Mouse (Mus musculus) forebrain, embryonic 13.5 days (tissue): ENCODE measurements around the gene Tmem221. TPM values are rescaled to one million over a fixed set of nuclear protein-coding genes. Genes with fewer than 3 reads are reported as not detected.

Experiments used
- ATAC-seq: fragments of 200-750 bp; cut with Nextera tagmentation; 2 replicates; pipeline ENCODE4 v1.8.0; 2017
- H3K27ac ChIP-seq: fragments of 300-500 bp; sonication (generic); 2 replicates; pipeline ENCODE4 v1.5.1; 2015; ENCODE audit warnings: inconsistent platforms, mild to moderate bottlenecking, moderate library complexity
- H3K27me3 ChIP-seq: fragments of 300-500 bp; sonication (generic); 2 replicates; pipeline ENCODE4 v1.6.1; 2015; ENCODE audit warnings: mild to moderate bottlenecking, inconsistent platforms
- H3K36me3 ChIP-seq: fragments of 300-500 bp; sonication (generic); 2 replicates; pipeline ENCODE4 v1.6.1; 2015; ENCODE audit warnings: mild to moderate bottlenecking, inconsistent platforms; ENCODE audit not compliant: poor library complexity, severe bottlenecking
- H3K4me1 ChIP-seq: fragments of 300-500 bp; sonication (generic); 2 replicates; pipeline ENCODE4 v1.6.1; 2015; ENCODE audit warnings: inconsistent platforms
- H3K4me2 ChIP-seq: fragments of 300-500 bp; sonication (generic); 2 replicates; pipeline ENCODE4 v1.6.1; 2015; ENCODE audit warnings: inconsistent platforms, mild to moderate bottlenecking, moderate library complexity
- H3K4me3 ChIP-seq: fragments of 300-500 bp; sonication (generic); 2 replicates; pipeline ENCODE4 v1.5.1; 2015; ENCODE audit warnings: mild to moderate bottlenecking, inconsistent platforms
- H3K9ac ChIP-seq: fragments of 300-500 bp; sonication (generic); 2 replicates; pipeline ENCODE4 v1.6.1; 2015; ENCODE audit warnings: mild to moderate bottlenecking, inconsistent platforms
- H3K9me3 ChIP-seq: fragments of 300-500 bp; sonication (generic); replicated peaks from 2 replicates; pipeline ENCODE4 v1.6.1; 2016; ENCODE audit warnings: inconsistent platforms
- whole genome bisulfite sequencing: fragments of 180-500 bp; shearing (Covaris S2); methylation state at CpG from one replicate; pipeline ENCODE4 v1.1.7; 2015; 5-methylcytosine and 5-hydroxymethylcytosine counted together
- polyA plus RNA-seq: library from polyadenylated mRNA; unstranded; fragments of >200 nt; fragmentation: Nextera tagmentation; extraction: Ambion mirVana; gene quantifications from 2 replicates; pipeline ENCODE4 v1.2.1, GENCODE M21; 2015

Gene Tmem221
- polyA plus RNA-seq, 1 experiment from 2014 or later: not detected

GRCm38 (mm10) chr8:71574426-71574825 lies 15.8 kb upstream of the Tmem221 start:
- H3K36me3 ChIP-seq: no peaks in the 10 kb centered on the region
- no peak for ATAC-seq
- H3K27ac ChIP-seq: no peak overlapping the region
- H3K4me2 ChIP-seq: no peak overlapping the region
- H3K9ac ChIP-seq: no peak overlapping the region
- H3K27me3 ChIP-seq: no peaks in the 10 kb centered on the region
- peaks cover 46% of the 10 kb centered on the region for H3K4me1 ChIP-seq
- H3K9me3 ChIP-seq: no peaks in the 10 kb centered on the region
- H3K4me3 ChIP-seq: no peak overlapping the region
- 81% methylated on average over 7 of the region's 7 CpGs for WGBS

GRCm38 (mm10) chr8:71572847-71573633 lies 14.4 kb upstream of the Tmem221 start:
- peak overlapping the region; percentile 91 for H3K27ac ChIP-seq
- H3K4me1 ChIP-seq: peaks cover 52% of the 10 kb centered on the region
- H3K9me3 ChIP-seq: no peaks in the 10 kb centered on the region
- peak overlapping the region; percentile 52; the same call in 1 of the 2 replicates for H3K4me3 ChIP-seq
- H3K4me2 ChIP-seq: peak overlapping the region; percentile 83
- ATAC-seq: peak; percentile 17; the same call in 1 of the 2 replicates
- H3K36me3 ChIP-seq: no peaks in the 10 kb centered on the region
- 56% methylated on average over 9 of the region's 9 CpGs for WGBS
- no peaks in the 10 kb centered on the region for H3K27me3 ChIP-seq
- peak overlapping the region; percentile 52 for H3K9ac ChIP-seq

- Histone ChIP-seq H3K9ac (no peak overlapping the region), H3K36me3 (no peaks in the 10 kb centered on the region), H3K4me3 (peak overlapping the region; percentile 52), H3K4me1 (peaks cover 52% of the 10 kb centered on the region), H3K27me3 (no peaks in the 10 kb centered on the region), H3K4me2 (peak overlapping the region; percentile 83), H3K27ac (peak overlapping the region; percentile 91), H3K9me3 (no peaks in the 10 kb centered on the region)
- 86% methylated on average over 2 of the region's 2 CpGs for WGBS
- no peak for ATAC-seq
Observed at GRCm38 (mm10) chr8:71572077-71572476, 13.4 kb upstream of the Tmem221 start.

- H3K4me2 ChIP-seq: peak overlapping the region; percentile 83
- peak overlapping the region; percentile 52 for H3K4me3 ChIP-seq
- peaks cover 52% of the 10 kb centered on the region for H3K4me1 ChIP-seq
- H3K27ac ChIP-seq: peak overlapping the region; percentile 63
- peak; percentile 88 for ATAC-seq
- WGBS: under 1% methylated on average over 41 of the region's 41 CpGs
- H3K36me3 ChIP-seq: no peaks in the 10 kb centered on the region
- H3K27me3 ChIP-seq: peaks cover 4% of the 10 kb centered on the region
- H3K9me3 ChIP-seq: no peaks in the 10 kb centered on the region
- peak overlapping the region; percentile 82 for H3K9ac ChIP-seq
Observed at GRCm38 (mm10) chr8:71570291-71570954, 11.8 kb upstream of the Tmem221 start.

- H3K36me3 ChIP-seq: no peaks in the 10 kb centered on the region
- peak; percentile 82 for ATAC-seq
- peak overlapping the region; percentile 82 for H3K9ac ChIP-seq
- H3K4me1 ChIP-seq: peaks cover 52% of the 10 kb centered on the region
- H3K4me2 ChIP-seq: peak overlapping the region; percentile 83
- WGBS: under 1% methylated on average over 51 of the region's 51 CpGs
- peaks cover 5% of the 10 kb centered on the region for H3K27me3 ChIP-seq
- H3K27ac ChIP-seq: peak overlapping the region; percentile 67
- H3K9me3 ChIP-seq: no peaks in the 10 kb centered on the region
- peak overlapping the region; percentile 52 for H3K4me3 ChIP-seq
Observed at GRCm38 (mm10) chr8:71569366-71570290, 11.0 kb upstream of the Tmem221 start.

GRCm38 (mm10) chr8:71568941-71569340 lies 10.3 kb upstream of the Tmem221 start:
- Histone ChIP-seq H3K9ac (peak overlapping the region; percentile 82; the same call in 1 of the 2 replicates), H3K4me2 (peak overlapping the region; percentile 83), H3K9me3 (no peaks in the 10 kb centered on the region), H3K4me3 (peak overlapping the region; percentile 52), H3K36me3 (no peaks in the 10 kb centered on the region), H3K27me3 (peaks cover 5% of the 10 kb centered on the region), H3K27ac (peak overlapping the region; percentile 67), H3K4me1 (peaks cover 45% of the 10 kb centered on the region)
- ATAC-seq: no peak
- WGBS: 17% methylated on average over 6 of the region's 6 CpGs

GRCm38 (mm10) chr8:71568387-71568937 lies 9.8 kb upstream of the Tmem221 start, which contains the start of gene Slc27a1:
TSS of gene Slc27a1 (plus strand) at chr8:71568882.
- peak within 1 kb of the TSS; percentile 82 for H3K9ac ChIP-seq
- peak within 1 kb of the TSS; percentile 83 for H3K4me2 ChIP-seq
- WGBS: 14% methylated on average over 13 of the region's 13 CpGs
- peak within 1 kb of the TSS; percentile 67 for H3K27ac ChIP-seq
- no peaks in the 10 kb centered on the region for H3K36me3 ChIP-seq
- H3K27me3 ChIP-seq: peaks cover 8% of the 10 kb centered on the region
- no peaks in the 10 kb centered on the region for H3K9me3 ChIP-seq
- ATAC-seq: no peak
- peaks cover 44% of the 10 kb centered on the region for H3K4me1 ChIP-seq
- H3K4me3 ChIP-seq: peak within 1 kb of the TSS; percentile 52

GRCm38 (mm10) chr8:71567587-71567986 lies 8.9 kb upstream of the Tmem221 start:
- Histone ChIP-seq H3K36me3 (no peaks in the 10 kb centered on the region), H3K4me3 (no peak overlapping the region)

GRCm38 (mm10) chr8:71566501-71566900 lies 7.8 kb upstream of the Tmem221 start, which contains the start of gene Nxnl1:
TSS of gene Nxnl1 (minus strand) at chr8:71566601.
- no peak within 1 kb of the TSS for H3K9ac ChIP-seq
- H3K4me2 ChIP-seq: no peak within 1 kb of the TSS
- H3K4me1 ChIP-seq: peaks cover 33% of the 10 kb centered on the region
- no peaks in the 10 kb centered on the region for H3K9me3 ChIP-seq
- H3K27me3 ChIP-seq: peaks cover 27% of the 10 kb centered on the region
- no peaks in the 10 kb centered on the region for H3K36me3 ChIP-seq
- no peak within 1 kb of the TSS for H3K27ac ChIP-seq
- 39% methylated on average over 3 of the region's 3 CpGs for WGBS
- ATAC-seq: no peak
- H3K4me3 ChIP-seq: no peak within 1 kb of the TSS

More at GRCm38 (mm10) chr8:71567587-71567986, 8.9 kb upstream of the Tmem221 start:
- H3K4me1 ChIP-seq: peaks cover 42% of the 10 kb centered on the region
- H3K9ac ChIP-seq: no peak overlapping the region
- WGBS: 85% methylated on average over 7 of the region's 7 CpGs
- no peak overlapping the region for H3K4me2 ChIP-seq
- no peak for ATAC-seq
- H3K9me3 ChIP-seq: no peaks in the 10 kb centered on the region
- peaks cover 16% of the 10 kb centered on the region for H3K27me3 ChIP-seq
- H3K27ac ChIP-seq: 0 out of 2 replicates have a peak overlapping the region, but pooled peaks have one; percentile 67

- no peaks in the 10 kb centered on the region for H3K36me3 ChIP-seq
- ATAC-seq: no peak
- peaks cover 20% of the 10 kb centered on the region for H3K4me1 ChIP-seq
- H3K4me3 ChIP-seq: no peak overlapping the region
- peaks cover 52% of the 10 kb centered on the region for H3K27me3 ChIP-seq
- no peak overlapping the region for H3K9ac ChIP-seq
- H3K9me3 ChIP-seq: no peaks in the 10 kb centered on the region
- no peak overlapping the region for H3K4me2 ChIP-seq
- no peak overlapping the region for H3K27ac ChIP-seq
- WGBS: 90% methylated on average over 4 of the region's 4 CpGs
Observed at GRCm38 (mm10) chr8:71563992-71564391, 5.3 kb upstream of the Tmem221 start.

GRCm38 (mm10) chr8:71562751-71563150 lies 4.1 kb upstream of the Tmem221 start:
- ATAC-seq: peak; percentile 60; the same call in 1 of the 2 replicates
- WGBS: under 1% methylated on average over 33 of the region's 33 CpGs

More at GRCm38 (mm10) chr8:71562751-71563150, 4.1 kb upstream of the Tmem221 start:
- Histone ChIP-seq H3K9ac (peak overlapping the region; percentile 30; the same call in 1 of the 2 replicates), H3K36me3 (no peaks in the 10 kb centered on the region), H3K4me1 (peaks cover 20% of the 10 kb centered on the region), H3K4me3 (peak overlapping the region; percentile 28), H3K9me3 (no peaks in the 10 kb centered on the region), H3K4me2 (peak overlapping the region; percentile 53), H3K27me3 (peaks cover 64% of the 10 kb centered on the region), H3K27ac (no peak overlapping the region)
